Mouse (Mus musculus) cerebellum, adult 9-10 months (tissue): ENCODE data around the gene Gpsm3.
A peak's percentile ranks its signal among the peaks of the same experiment; 100 is the strongest.
"Not testable (repeated sequence)": the region's sequence is repeated elsewhere in the genome, so short reads cannot be mapped to it uniquely, and the experiment has no call there.

Experiments
- DNase-seq: peaks from one replicate; pipeline ENCODE4 v3.0.0; 2022

The Gpsm3 gene

DNA sequence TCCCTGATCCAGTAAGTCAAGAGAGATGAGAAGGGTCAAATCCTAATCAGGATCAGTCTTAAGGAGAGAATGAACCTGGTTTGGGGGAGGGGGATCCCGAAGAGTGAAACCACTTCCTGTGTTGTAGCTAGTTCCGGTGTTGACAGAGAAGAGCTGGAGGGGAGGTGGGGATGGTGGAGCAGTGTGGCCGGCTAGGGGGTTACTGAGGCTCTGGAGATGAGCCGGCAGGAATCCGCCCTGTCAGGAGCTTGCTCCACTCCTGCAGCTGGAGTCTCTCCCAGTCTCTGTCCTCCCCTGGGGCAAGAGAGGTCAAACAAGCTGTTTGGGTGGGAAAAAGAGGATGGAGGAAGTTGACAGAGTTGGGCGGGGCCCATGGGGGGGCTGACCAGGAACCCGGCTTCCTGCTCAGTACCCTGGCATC lies at the start of gene Gpsm3:
Gpsm3 (plus strand) TSS at position 126 of the 421 bp plus-strand sequence.
- DNase-seq = peak; percentile 58

DNA sequence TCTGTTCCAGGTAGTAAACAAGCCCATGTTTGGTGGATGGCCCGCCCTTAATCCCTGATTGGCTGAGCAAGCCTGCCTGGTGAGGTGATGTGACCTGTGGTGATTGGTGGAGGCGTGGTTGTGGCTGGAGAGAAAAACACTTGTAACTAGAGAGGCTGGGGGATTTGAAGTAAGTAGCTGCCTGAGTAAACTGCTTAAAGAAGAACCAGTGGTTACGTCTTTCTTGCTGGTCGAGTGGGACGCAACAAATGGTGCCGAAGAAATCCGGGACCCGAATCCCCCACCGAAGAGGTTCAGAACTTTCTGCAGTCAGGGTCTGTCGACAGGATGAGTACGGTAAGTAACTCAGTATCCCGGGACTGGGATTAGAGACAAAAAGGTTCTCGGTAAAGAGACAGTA lies 46.0 kb upstream of the Gpsm3 start:
- DNase-seq = not testable (repeated sequence)

DNA sequence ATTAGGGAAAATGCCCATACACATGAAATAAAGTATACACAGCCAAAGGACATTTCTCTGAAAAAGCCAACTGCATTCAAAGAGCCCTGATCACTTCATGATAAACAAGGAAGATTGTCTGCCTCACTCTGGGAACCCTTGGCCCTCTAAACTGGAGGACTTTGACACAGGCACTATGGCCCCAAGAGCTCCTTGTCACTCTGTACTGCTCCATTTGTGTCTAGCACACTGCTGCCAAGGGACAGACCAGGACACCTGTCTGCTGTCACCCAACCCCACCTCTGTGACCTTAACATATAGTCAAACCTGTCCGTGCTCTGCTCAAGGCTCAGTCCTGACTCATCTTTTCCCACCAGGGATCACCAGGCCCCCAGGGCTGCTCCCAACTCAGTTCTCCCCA lies 42.8 kb upstream of the Gpsm3 start:
- DNase-seq = no peak

DNA sequence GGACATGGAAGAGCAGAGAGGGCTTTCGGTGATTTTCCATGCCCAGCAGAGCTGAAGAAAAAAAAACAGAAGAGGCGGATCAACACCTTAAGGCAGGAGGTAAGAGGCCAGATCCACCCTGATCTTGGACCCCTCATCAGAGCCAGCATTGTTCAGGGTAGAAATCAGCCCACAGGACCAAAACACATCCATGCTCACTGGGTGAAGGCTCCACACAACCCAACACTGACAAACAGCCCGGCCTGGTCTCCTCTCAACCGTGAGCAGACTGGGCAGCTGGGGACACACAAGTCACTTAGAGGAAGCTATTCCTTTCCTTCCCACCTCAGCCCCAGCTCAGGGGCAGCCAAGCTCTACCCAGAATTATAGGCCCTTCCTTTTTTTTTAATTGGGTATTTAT lies 42.0 kb upstream of the Gpsm3 start:
- DNase-seq = no peak

DNA sequence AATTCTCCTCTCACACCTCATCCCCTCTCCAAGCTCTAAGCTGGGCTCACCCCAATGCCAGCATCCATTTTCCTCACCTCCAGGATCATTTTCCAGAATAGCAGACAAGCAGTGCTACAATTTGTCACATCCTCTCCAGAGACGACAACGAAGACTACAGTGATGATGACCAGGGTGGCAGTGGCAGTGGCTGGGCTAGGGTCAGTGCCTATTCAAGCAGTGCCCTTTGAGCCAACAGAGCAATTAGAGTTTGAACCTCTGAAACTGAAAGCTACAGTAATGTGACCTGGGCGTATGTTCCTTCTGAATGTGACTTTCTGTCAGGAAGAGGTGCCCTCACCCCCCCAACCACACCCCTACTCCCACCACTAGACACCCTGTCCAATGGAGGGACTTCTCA lies 40.5 kb upstream of the Gpsm3 start:
- DNase-seq = no peak

DNA sequence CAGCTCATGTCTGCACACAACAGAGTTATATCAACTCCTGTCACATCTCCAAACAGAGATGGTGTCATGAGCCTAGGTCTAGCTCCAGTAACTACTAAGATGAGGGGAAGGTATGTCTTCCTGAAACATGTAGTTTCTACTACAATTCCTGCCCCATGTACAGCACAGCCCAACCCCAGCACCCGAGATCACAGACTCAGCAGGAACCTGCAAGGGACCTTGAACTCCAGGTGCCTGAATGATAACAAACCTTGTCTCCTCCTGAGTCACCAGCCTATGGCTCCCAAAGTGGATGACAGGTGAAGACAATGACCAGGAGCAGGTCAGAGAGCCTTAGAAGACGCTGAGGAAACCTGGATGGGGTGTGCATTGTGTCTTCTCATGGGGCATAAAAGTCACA lies 39.8 kb upstream of the Gpsm3 start:
- DNase-seq = no peak

DNA sequence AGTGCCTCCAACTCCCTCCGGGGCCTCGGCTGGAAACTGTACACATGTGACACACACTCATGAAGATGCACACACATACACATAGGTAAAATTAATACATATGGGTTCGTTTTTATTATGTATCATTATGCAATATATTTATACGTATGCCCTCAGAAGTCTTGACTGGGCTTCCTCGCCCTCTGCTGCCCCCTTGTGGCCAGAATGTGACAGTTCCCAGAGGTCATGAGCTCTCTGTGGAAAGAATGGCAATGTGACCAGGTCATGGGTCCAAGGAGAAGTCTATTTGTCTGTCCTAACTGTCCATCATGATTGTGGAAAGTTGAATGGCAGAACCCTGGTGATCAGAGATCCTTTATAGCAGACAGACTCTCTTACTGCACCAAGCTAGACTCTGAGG lies 34.1 kb upstream of the Gpsm3 start:
- DNase-seq = peak; percentile 72

DNA sequence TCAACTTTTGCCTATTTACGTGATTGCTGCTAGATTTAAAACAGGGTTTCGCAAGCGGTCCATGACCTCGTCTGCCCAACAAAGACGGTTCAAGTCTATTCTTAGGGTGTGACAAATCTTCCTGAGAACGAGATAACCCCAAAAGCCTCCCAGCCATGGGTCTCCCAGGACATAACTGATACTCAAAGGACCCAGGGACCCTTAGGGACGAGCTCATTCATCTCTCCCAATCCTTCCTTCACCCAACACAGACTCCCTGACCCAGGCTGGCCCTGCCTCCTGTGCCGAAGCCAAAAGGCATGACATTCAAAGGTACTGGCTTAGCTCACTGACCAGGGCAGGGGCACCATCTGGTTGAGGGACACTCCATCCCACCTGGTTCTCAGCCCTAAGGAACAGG lies 33.2 kb upstream of the Gpsm3 start:
- DNase-seq = no peak

DNA sequence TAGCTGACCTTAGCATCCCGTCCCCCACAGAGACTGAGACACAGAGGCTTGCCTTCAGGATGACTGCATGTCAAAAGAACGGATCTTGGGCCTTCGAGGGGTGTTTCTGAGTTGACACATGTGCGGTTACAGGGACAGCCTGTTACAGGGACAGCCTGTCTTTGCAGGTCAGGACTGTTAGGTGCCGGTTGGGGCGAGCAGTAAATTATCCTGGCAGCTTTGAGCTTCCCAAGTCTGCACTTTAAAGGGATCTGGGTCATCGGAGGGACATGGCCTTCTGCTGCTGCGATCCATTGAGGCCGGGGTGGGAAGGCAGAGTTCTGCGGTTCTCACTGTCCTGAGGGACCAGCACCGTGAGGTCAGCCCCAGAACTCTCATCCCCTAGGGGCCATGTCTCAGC lies 32.2 kb upstream of the Gpsm3 start:
- DNase-seq = no peak

DNA sequence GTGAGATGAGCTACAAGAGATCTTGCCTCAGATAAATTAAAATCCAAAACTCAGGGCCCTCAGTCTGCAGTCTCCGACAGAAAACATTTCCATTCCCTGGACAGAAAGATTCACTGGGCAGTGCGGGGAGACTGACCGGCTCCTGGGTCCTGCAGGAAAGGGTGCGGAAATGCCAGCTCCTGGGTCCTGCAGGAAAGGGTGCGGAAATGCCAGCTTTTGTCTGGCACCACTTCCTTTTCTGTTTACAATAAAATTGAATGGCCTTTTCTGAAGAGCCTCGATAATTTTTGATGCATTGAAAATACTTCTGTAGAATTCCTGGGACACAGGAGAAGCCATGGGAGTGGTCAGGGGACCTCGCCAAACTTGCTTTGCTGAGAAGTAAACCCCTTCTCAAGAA lies 30.5 kb upstream of the Gpsm3 start:
- no peak for DNase-seq

DNA sequence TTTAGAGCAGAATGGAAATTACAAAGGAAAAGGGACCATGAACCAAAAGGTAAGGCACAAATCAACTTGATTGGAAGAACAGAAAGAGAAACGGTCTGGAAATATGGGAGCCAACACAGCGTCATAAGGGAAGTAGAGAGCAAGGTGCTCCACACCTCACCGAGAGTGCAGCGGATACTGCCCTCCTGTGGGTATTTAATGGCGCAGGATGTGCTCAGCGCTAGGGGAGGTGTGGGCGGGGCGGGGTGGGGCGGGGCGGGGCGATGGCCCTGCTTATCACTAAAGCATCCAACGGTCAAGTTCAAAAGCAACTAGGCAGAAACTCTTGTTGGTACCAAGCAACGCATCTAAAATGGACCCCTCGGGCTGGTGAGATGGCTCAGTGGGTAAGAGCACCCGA lies 29.7 kb upstream of the Gpsm3 start:
- DNase-seq = no peak

DNA sequence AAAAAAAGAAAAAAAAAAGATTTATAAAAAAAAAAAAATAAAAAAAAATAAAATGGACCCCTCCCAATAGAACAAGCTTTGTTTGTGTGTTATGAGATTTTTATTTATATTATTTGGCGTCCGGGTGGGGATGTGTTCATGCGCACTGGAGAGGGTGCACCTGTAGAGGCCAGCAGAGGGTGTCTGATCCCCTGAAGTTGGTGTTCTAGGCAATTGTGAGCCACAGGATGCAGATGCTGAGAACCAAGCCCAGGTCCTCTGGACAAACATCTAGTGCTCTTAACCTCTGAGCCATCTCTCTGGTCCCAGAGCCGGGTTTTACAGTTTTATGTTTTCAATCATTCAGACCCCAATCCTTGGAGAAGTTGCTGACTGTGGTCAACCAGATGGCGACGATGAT lies 29.2 kb upstream of the Gpsm3 start:
- no peak for DNase-seq

DNA sequence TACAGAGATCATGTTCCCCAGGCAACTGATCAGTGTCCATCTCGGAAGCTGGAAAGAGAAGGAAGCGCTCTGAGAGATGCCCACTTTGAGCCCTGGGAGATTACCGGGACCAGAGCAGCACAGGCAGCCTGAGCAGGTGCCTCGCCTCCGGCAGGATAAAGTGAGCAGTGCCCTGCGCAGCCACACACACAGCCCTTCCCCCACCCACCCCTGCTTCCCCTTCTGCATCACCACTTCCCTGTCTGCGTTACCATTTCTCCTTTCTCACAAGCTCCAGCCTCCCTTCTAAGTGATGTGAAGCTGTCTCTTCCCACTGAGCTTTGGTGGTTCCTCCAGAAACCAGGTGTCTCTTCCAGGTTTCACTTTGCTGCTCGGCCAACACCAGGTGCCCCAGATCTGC lies 28.4 kb upstream of the Gpsm3 start:
- no peak for DNase-seq

DNA sequence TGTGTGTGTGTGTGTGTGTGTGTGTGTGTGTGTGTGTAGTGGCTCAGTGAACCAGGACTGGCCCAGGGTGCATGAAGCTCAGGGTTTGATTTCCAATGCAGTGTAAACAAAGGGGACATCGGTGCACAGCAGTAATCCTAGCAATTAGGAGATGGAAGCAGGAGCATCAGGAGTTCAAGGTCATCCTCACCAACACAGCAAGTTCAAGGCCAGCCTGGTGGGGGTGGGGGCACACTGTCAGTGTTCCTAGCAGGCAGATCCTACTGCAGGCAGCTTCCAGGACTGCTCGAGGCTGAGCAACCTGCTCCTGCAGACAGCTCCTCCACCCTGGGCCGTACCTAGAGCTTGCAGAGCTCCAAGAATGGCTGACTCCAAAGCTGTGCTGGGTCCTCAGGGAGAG lies 27.0 kb upstream of the Gpsm3 start:
- no peak for DNase-seq

DNA sequence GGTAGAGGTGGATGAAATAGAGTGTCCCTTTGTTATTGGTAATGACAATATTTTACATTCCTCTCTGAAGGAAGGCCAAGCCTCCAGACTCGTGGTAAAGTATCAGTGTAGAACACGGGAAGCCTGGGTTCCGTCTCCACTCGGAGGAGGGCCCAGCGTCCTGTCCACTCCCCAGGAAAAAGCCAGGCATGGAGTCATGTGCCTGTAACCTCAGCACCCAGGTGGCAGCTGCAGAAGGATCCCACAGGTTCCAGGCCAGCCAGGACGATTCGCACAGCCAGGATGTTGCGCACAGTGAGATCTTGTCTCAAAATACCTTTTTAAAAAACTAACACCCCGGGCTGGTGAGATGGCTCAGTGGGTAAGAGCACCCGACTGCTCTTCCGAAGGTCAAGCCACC lies 26.3 kb upstream of the Gpsm3 start:
- DNase-seq = no peak

DNA sequence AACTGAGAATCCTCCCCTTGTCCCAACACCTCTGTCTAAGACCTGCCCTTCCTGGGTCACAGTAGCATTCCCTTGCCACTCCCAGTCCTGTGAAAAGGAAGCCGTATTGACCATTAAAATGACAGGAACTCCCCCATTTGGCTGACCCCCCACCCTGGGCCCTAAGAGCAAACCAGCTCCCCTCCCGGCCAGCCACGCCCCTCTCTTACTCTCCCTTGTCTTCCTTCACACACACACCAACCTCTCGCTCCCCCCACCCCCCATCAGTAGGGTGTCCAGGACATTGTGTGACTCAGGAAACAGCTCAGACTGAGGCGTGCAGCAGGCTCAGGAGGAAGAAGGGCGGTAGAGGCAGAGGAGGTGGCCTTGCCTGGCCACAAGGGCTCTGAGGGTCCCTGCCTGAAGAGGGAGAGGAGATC lies 25.6 kb upstream of the Gpsm3 start, which contains the start of gene Notch4:
Notch4 (plus strand) TSS at position 266 of the 419 bp plus-strand sequence.
- DNase-seq = no peak

DNA sequence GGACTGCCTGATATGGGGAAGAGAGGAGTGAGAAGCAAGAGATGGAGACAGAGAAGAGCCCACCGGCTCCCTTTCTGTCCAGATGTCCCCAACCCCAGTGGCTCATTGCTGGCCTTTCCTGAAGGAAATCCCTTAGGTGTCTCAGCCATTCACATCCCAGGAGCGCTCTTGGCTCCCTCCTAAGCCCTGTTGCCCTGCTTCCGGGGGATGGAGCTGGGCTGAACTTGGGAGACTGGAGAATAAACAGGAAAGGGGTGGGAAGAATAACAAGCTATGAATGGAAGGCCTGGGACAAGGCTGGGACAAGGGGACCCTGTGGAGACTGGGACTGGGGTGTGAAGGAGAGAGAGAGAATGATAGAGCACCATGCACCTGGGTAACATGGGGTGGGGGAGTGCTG lies 24.8 kb upstream of the Gpsm3 start:
- no peak for DNase-seq

DNA sequence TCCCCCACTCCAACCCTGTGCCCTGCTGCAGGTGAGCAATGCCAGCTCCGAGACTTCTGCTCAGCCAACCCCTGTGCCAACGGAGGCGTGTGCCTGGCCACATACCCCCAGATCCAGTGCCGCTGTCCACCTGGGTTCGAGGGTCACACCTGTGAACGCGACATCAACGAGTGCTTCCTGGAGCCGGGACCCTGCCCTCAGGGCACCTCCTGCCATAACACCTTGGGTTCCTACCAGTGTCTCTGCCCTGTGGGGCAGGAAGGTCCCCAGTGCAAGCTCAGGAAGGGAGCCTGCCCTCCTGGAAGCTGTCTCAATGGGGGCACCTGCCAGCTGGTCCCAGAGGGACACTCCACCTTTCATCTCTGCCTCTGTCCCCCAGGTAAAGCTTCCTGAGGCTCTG lies 22.3 kb upstream of the Gpsm3 start:
- DNase-seq = no peak

DNA sequence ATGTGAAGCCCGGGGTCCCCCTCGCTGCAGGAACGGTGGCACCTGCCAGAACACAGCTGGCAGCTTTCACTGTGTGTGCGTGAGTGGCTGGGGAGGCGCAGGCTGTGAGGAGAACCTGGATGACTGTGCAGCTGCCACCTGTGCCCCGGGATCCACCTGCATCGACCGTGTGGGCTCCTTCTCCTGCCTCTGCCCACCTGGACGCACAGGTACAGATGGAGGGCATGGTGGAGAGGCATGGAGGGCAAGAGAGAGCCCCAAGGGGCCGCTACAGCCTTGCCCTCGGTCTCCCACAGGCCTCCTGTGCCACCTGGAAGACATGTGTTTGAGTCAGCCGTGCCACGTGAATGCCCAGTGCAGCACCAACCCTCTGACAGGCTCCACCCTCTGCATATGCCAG lies 21.2 kb upstream of the Gpsm3 start:
- no peak for DNase-seq

DNA sequence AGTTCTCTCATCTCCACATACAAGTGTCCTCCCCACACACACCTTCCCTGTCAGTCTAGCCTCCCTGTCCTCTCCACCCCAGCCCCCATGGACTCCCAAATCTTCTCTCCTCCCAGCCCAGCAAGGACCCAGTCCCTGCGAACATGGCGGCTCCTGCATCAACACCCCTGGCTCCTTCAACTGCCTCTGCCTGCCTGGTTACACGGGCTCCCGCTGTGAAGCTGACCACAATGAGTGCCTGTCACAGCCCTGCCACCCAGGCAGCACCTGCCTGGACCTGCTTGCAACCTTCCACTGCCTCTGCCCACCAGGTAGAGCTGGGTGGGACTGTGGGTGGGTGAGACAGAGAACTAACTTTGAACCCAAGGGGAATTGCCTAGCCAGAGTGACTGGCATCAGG lies 19.7 kb upstream of the Gpsm3 start:
- DNase-seq = no peak

DNA sequence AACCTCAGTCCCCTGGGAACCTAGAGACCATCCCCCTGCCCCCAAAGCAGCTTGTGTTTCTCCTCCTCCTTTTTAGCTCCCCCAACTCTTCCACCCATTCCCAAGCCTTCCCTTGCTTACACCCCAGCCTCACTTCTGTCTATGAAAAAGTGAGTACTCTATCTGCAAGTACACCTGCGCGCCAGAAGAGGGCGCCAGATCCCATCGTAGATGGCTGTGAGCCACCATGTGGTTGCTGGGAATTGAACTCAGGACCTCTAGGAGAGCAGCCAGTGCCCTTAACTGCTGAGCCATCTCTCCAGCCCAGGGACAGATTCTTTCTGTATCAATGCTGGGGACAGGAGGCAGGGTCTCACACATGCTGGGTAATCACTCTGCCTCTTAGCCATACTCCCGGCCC lies 17.7 kb upstream of the Gpsm3 start:
- no peak for DNase-seq

DNA sequence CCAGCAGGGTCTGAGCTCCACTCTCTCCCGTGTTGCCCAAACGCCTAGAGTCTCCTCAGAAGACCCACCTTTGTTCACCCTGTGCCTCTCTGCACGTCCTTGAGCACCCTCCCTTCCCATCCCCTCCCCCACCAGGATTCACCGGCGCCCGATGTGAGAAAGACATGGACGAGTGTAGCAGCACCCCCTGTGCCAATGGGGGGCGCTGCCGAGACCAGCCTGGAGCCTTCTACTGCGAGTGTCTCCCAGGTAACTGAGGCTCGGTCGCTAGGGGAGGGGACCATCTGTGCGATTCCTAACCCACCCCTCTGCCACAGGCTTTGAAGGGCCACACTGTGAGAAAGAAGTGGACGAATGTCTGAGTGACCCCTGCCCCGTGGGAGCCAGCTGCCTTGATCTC lies 17.2 kb upstream of the Gpsm3 start:
- no peak for DNase-seq

DNA sequence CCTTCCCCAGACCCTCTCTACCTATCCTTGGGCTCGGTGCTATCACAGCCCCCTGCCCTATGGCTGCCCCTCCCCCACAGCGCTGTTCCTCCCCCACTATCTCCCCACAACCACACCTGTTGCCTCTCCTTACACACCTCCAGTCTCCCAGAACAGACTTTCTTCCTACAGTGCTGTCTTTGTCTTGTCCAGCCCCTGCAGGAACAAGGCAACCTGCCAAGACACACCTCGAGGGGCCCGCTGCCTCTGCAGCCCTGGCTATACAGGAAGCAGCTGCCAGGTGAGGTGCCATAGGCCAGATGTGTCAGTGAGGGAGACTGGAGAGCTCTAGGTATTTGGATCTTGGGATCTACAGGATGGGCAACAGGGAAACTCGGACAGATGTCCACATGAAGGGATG lies 13.0 kb upstream of the Gpsm3 start:
- DNase-seq = no peak

DNA sequence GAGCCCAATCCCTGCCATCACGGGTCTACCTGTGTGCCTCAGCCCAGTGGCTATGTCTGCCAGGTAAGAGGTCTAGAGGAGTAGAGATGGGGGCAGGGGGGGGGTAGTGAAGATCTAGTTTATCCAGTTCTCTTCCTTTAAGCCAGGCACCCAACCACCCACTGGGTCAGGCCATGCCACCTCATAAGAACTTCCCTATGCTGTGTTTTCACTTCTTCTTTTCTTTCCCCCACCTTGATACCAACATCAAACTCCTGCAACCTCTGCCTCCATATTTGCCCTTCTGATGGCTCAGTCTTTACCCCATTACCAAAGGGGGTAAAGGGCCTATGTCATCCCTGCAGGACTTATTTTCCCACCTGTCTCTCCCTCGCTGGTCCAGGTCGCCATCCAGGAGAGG lies 11.5 kb upstream of the Gpsm3 start:
- no peak for DNase-seq

DNA sequence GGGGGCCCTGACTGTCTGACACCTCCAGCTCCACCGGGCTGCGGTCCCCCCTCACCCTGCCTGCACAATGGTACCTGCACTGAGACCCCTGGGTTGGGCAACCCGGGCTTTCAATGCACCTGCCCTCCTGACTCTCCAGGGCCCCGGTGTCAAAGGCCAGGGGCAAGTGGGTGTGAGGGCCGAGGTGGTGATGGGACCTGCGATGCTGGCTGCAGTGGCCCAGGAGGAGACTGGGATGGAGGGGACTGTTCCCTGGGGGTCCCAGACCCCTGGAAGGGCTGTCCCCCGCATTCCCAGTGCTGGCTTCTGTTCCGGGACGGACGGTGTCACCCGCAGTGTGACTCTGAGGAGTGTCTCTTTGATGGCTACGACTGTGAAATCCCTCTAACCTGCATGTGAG lies 7.1 kb upstream of the Gpsm3 start:
- peak; percentile 18 for DNase-seq

DNA sequence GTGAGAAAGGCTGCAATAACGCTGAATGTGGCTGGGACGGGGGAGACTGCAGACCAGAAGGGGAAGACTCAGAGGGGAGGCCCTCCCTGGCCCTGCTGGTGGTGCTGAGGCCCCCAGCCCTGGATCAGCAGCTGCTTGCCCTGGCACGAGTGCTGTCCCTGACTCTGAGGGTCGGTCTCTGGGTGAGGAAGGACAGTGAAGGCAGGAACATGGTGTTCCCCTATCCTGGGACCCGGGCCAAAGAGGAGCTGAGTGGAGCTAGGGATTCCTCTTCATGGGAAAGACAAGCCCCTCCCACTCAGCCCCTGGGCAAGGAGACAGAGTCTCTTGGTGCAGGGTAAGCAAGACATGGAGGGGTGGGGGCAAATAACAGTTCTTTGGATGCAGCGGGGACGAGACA lies 6.2 kb upstream of the Gpsm3 start:
- peak; percentile 42 for DNase-seq
